Mouse (Mus musculus): ENCODE measurements around the gene Flrt1. TPM values are rescaled to one million over a fixed set of nuclear protein-coding genes. Genes with fewer than 3 reads are reported as not detected.
A peak's percentile ranks its signal among the peaks of the same experiment; 100 is the strongest.

The Flrt1 gene
- polyA plus RNA-seq, 1 experiment from 2014 or later: 9.9 TPM

GRCm38 (mm10) chr19:7142207-7142915 lies 36.8 kb upstream of the Flrt1 start:
- H3K27ac ChIP-seq: no peak overlapping the region; the same call in 1 of the 2 replicates
- ATAC-seq (ENCODE audit: low FRiP score, low read depth): no peak
- H3K4me3 ChIP-seq: no peak overlapping the region
- H3K36me3 ChIP-seq: no peaks in the 10 kb centered on the region
- peaks cover 78% of the 10 kb centered on the region for H3K4me1 ChIP-seq
- peak overlapping the region; percentile 5; the same call in 1 of the 2 replicates for H3K4me2 ChIP-seq (replicated peaks)
- no peak overlapping the region for H3K9ac ChIP-seq
- no peaks in the 10 kb centered on the region for H3K9me3 ChIP-seq
- peaks cover 39% of the 10 kb centered on the region for H3K27me3 ChIP-seq (replicated peaks)
- WGBS: 44% methylated on average over 5 of the region's 5 CpGs

- Histone ChIP-seq H3K9me3 (no peaks in the 10 kb centered on the region), H3K27ac (peak overlapping the region; percentile 18; the same call in 1 of the 2 replicates), H3K36me3 (no peaks in the 10 kb centered on the region), H3K4me3 (no peak overlapping the region), H3K9ac (no peak overlapping the region), H3K4me2 (replicated peaks) (no peak overlapping the region; the same call in 1 of the 2 replicates), H3K4me1 (peaks cover 86% of the 10 kb centered on the region), H3K27me3 (replicated peaks) (peaks cover 42% of the 10 kb centered on the region)
- no peak for ATAC-seq (ENCODE audit: low FRiP score, low read depth)
- 46% methylated on average over 12 of the region's 12 CpGs for WGBS
These were observed 35.4 kb upstream of the Flrt1 start for GRCm38 (mm10) chr19:7140856-7141421.

- H3K27me3 ChIP-seq (replicated peaks): peaks cover 37% of the 10 kb centered on the region
- no peak overlapping the region for H3K4me3 ChIP-seq
- no peak overlapping the region for H3K27ac ChIP-seq
- H3K9me3 ChIP-seq: no peaks in the 10 kb centered on the region
- peaks cover 92% of the 10 kb centered on the region for H3K4me1 ChIP-seq
- H3K9ac ChIP-seq: no peak overlapping the region
- 67% methylated on average over 6 of the region's 6 CpGs for WGBS
- H3K4me2 ChIP-seq (replicated peaks): peak overlapping the region; percentile 14; the same call in 1 of the 2 replicates
- ATAC-seq (ENCODE audit: low FRiP score, low read depth): no peak
- no peaks in the 10 kb centered on the region for H3K36me3 ChIP-seq
These were observed 34.8 kb upstream of the Flrt1 start for GRCm38 (mm10) chr19:7140373-7140772.

GRCm38 (mm10) chr19:7139321-7139720 lies 33.8 kb upstream of the Flrt1 start:
- Histone ChIP-seq H3K9ac (no peak overlapping the region), H3K4me2 (replicated peaks) (peak overlapping the region; percentile 10; the same call in 1 of the 2 replicates)
- WGBS: 60% methylated on average over 4 of the region's 4 CpGs

GRCm38 (mm10) chr19:7138327-7138726 lies 32.8 kb upstream of the Flrt1 start:
- Histone ChIP-seq H3K4me1 (peaks cover 100% of the 10 kb centered on the region), H3K4me3 (no peak overlapping the region), H3K4me2 (replicated peaks) (peak overlapping the region; percentile 10; the same call in 1 of the 2 replicates), H3K9me3 (no peaks in the 10 kb centered on the region), H3K9ac (no peak overlapping the region), H3K27me3 (replicated peaks) (peaks cover 31% of the 10 kb centered on the region), H3K36me3 (no peaks in the 10 kb centered on the region), H3K27ac (0 out of 2 replicates have a peak overlapping the region, but pooled peaks have one; percentile 32)
- ATAC-seq (ENCODE audit: low FRiP score, low read depth): no peak
- WGBS: 20% methylated on average over 14 of the region's 14 CpGs

More at GRCm38 (mm10) chr19:7139321-7139720, 33.8 kb upstream of the Flrt1 start:
- no peak overlapping the region for H3K4me3 ChIP-seq
- H3K9me3 ChIP-seq: no peaks in the 10 kb centered on the region
- no peaks in the 10 kb centered on the region for H3K36me3 ChIP-seq
- no peak overlapping the region for H3K27ac ChIP-seq
- H3K27me3 ChIP-seq (replicated peaks): peaks cover 31% of the 10 kb centered on the region
- no peak for ATAC-seq (ENCODE audit: low FRiP score, low read depth)
- H3K4me1 ChIP-seq: peaks cover 100% of the 10 kb centered on the region

GRCm38 (mm10) chr19:7136714-7137498 lies 31.4 kb upstream of the Flrt1 start:
- Histone ChIP-seq H3K27ac (peak overlapping the region; percentile 42), H3K9me3 (no peaks in the 10 kb centered on the region), H3K36me3 (no peaks in the 10 kb centered on the region), H3K4me1 (peaks cover 100% of the 10 kb centered on the region), H3K27me3 (replicated peaks) (peaks cover 36% of the 10 kb centered on the region), H3K4me2 (replicated peaks) (peak overlapping the region; percentile 40; the same call in 1 of the 2 replicates), H3K4me3 (no peak overlapping the region), H3K9ac (no peak overlapping the region)
- ATAC-seq (ENCODE audit: low FRiP score, low read depth): no peak
- WGBS: 36% methylated on average over 14 of the region's 14 CpGs

- peaks cover 91% of the 10 kb centered on the region for H3K4me1 ChIP-seq
- H3K9ac ChIP-seq: no peak overlapping the region
- H3K27ac ChIP-seq: peak overlapping the region; percentile 42; the same call in 1 of the 2 replicates
- no peak overlapping the region for H3K4me3 ChIP-seq
- H3K36me3 ChIP-seq: no peaks in the 10 kb centered on the region
- 0 out of 2 replicates have a peak, but pooled peaks have one; percentile 31 for ATAC-seq (ENCODE audit: low FRiP score, low read depth)
- 5% methylated on average over 9 of the region's 9 CpGs for WGBS
- H3K4me2 ChIP-seq (replicated peaks): peak overlapping the region; percentile 40
- H3K9me3 ChIP-seq: no peaks in the 10 kb centered on the region
- H3K27me3 ChIP-seq (replicated peaks): peaks cover 31% of the 10 kb centered on the region
These were observed 30.5 kb upstream of the Flrt1 start for GRCm38 (mm10) chr19:7136016-7136415.

GRCm38 (mm10) chr19:7135525-7135924 lies 30.0 kb upstream of the Flrt1 start:
- Histone ChIP-seq H3K36me3 (no peaks in the 10 kb centered on the region), H3K9ac (no peak overlapping the region), H3K9me3 (no peaks in the 10 kb centered on the region), H3K27ac (peak overlapping the region; percentile 76), H3K27me3 (replicated peaks) (peaks cover 31% of the 10 kb centered on the region), H3K4me1 (peaks cover 86% of the 10 kb centered on the region), H3K4me2 (replicated peaks) (peak overlapping the region; percentile 40), H3K4me3 (no peak overlapping the region)
- peak; percentile 66 for ATAC-seq (ENCODE audit: low FRiP score, low read depth)
- WGBS: 2% methylated on average over 9 of the region's 9 CpGs

- Histone ChIP-seq H3K4me1 (peaks cover 78% of the 10 kb centered on the region), H3K4me3 (no peak overlapping the region)
- WGBS: 11% methylated on average over 17 of the region's 17 CpGs
These were observed 29.1 kb upstream of the Flrt1 start for GRCm38 (mm10) chr19:7134631-7135091.

GRCm38 (mm10) chr19:7133436-7133835 lies 27.9 kb upstream of the Flrt1 start:
- Histone ChIP-seq H3K36me3 (no peaks in the 10 kb centered on the region), H3K27ac (no peak overlapping the region)

More at GRCm38 (mm10) chr19:7134631-7135091, 29.1 kb upstream of the Flrt1 start:
- Histone ChIP-seq H3K4me2 (replicated peaks) (peak overlapping the region; percentile 40), H3K27me3 (replicated peaks) (peaks cover 29% of the 10 kb centered on the region), H3K36me3 (no peaks in the 10 kb centered on the region), H3K9me3 (no peaks in the 10 kb centered on the region), H3K9ac (no peak overlapping the region), H3K27ac (peak overlapping the region; percentile 76)
- ATAC-seq (ENCODE audit: low FRiP score, low read depth): peak; percentile 59

GRCm38 (mm10) chr19:7130317-7130716 lies 24.8 kb upstream of the Flrt1 start:
- no peak overlapping the region for H3K27ac ChIP-seq
- WGBS: 69% methylated on average over 11 of the region's 11 CpGs
- H3K4me1 ChIP-seq: peaks cover 46% of the 10 kb centered on the region

More at GRCm38 (mm10) chr19:7133436-7133835, 27.9 kb upstream of the Flrt1 start:
- H3K9ac ChIP-seq: no peak overlapping the region
- H3K4me2 ChIP-seq (replicated peaks): no peak overlapping the region
- no peak for ATAC-seq (ENCODE audit: low FRiP score, low read depth)
- WGBS: 87% methylated on average over 9 of the region's 9 CpGs
- H3K4me3 ChIP-seq: no peak overlapping the region
- H3K4me1 ChIP-seq: peaks cover 74% of the 10 kb centered on the region
- peaks cover 21% of the 10 kb centered on the region for H3K27me3 ChIP-seq (replicated peaks)
- H3K9me3 ChIP-seq: no peaks in the 10 kb centered on the region

More at GRCm38 (mm10) chr19:7130317-7130716, 24.8 kb upstream of the Flrt1 start:
- no peaks in the 10 kb centered on the region for H3K36me3 ChIP-seq
- H3K4me3 ChIP-seq: no peak overlapping the region
- no peak overlapping the region for H3K9ac ChIP-seq
- H3K4me2 ChIP-seq (replicated peaks): no peak overlapping the region
- no peak for ATAC-seq (ENCODE audit: low FRiP score, low read depth)
- H3K9me3 ChIP-seq: no peaks in the 10 kb centered on the region
- peaks cover 5% of the 10 kb centered on the region; the same call in 1 of the 2 replicates for H3K27me3 ChIP-seq (replicated peaks)

Measured in neural tube, embryonic 12.5 days (tissue).